Mouse (Mus musculus) intestine, embryonic 14.5 days (tissue): ENCODE results near the gene Col19a1. TPM values are rescaled to one million over a fixed set of nuclear protein-coding genes. Genes with fewer than 3 reads are reported as not detected.

ENCODE experiments used
- ATAC-seq: fragments of 200-750 bp; cut with Nextera tagmentation; replicated peaks from 2 replicates; pipeline ENCODE4 v1.8.0; 2017; ENCODE audit warnings: low read depth, moderate number of reproducible peaks, moderate TSS enrichment, moderate library complexity; ENCODE audit not compliant: low FRiP score, low TSS enrichment
- DNase-seq: peaks from one replicate; pipeline ENCODE4 v3.0.0-alpha.2; 2018; ENCODE audit warnings: low spot score
- H3K27ac ChIP-seq: fragments of 300-500 bp; sonication (generic); 2 replicates; pipeline ENCODE4 v1.5.1; 2014; ENCODE audit warnings: low read depth, mild to moderate bottlenecking, control low read depth
- H3K27me3 ChIP-seq: fragments of 300-500 bp; sonication (generic); replicated peaks from 2 replicates; pipeline ENCODE4 v1.6.1; 2014; ENCODE audit warnings: low read length, control low read depth; ENCODE audit not compliant: control insufficient read depth, insufficient read depth
- H3K36me3 ChIP-seq: fragments of 300-500 bp; sonication (generic); 2 replicates; pipeline ENCODE4 v1.6.1; 2014; ENCODE audit warnings: low read length, control low read depth; ENCODE audit not compliant: control insufficient read depth, insufficient read depth
- H3K4me1 ChIP-seq: fragments of 300-500 bp; sonication (generic); replicated peaks from 2 replicates; pipeline ENCODE4 v1.6.1; 2014; ENCODE audit warnings: low read length, control low read depth, mixed read lengths; ENCODE audit not compliant: control insufficient read depth, insufficient read depth
- H3K4me2 ChIP-seq: fragments of 300-500 bp; sonication (generic); 2 replicates; pipeline ENCODE4 v1.6.1; 2014; ENCODE audit warnings: low read length
- H3K4me3 ChIP-seq: fragments of 300-500 bp; sonication (generic); 2 replicates; pipeline ENCODE4 v1.5.1; 2014; ENCODE audit warnings: low read depth, low read length, control low read depth, mixed read lengths
- H3K9ac ChIP-seq: fragments of 300-500 bp; sonication (generic); 2 replicates; pipeline ENCODE4 v1.6.1; 2014; ENCODE audit warnings: mild to moderate bottlenecking, low read length
- H3K9me3 ChIP-seq: fragments of 300-500 bp; sonication (generic); 2 replicates; pipeline ENCODE4 v1.6.1; 2016; ENCODE audit warnings: low read length, control low read depth; ENCODE audit not compliant: control insufficient read depth
- WGBS: fragments of 180-500 bp; shearing (Covaris S2); extraction: QIAGEN DNeasy Blood & Tissue Kit; methylation state at CpG from one replicate; pipeline ENCODE4 v1.1.7; 2014; 5-methylcytosine and 5-hydroxymethylcytosine counted together
- polyA plus RNA-seq: library from polyadenylated mRNA; unstranded; fragments of >200 nt; fragmentation: Nextera tagmentation; extraction: Ambion mirVana; gene quantifications from 2 replicates; pipeline ENCODE4 v1.2.1, GENCODE M21; 2014

Gene Col19a1
- polyA plus RNA-seq, 1 experiment from 2014 or later, result 0.73 TPM

GRCm38 (mm10) chr1:24452159-24452558, 135.1 kb downstream of the Col19a1 start:
- WGBS, result 52% methylated on average over 7 of the region's 7 CpGs
- Histone ChIP-seq H3K4me1 (peaks cover 3% of the 10 kb centered on the region; the same call in 1 of the 2 replicates), H3K27me3 (no peaks in the 10 kb centered on the region), H3K27ac (peak overlapping the region; percentile 88), H3K36me3 (no peaks in the 10 kb centered on the region), H3K4me2 (peak overlapping the region; percentile 16; the same call in 1 of the 2 replicates), H3K4me3 (no peak overlapping the region), H3K9me3 (no peaks in the 10 kb centered on the region), H3K9ac (no peak overlapping the region)
- ATAC-seq, result no peak
- DNase-seq, result no peak

- DNase-seq (no peak), ATAC-seq (no peak)
- Histone ChIP-seq H3K9me3 (no peaks in the 10 kb centered on the region), H3K4me3 (no peak overlapping the region), H3K4me2 (no peak overlapping the region), H3K9ac (no peak overlapping the region), H3K36me3 (no peaks in the 10 kb centered on the region), H3K27me3 (no peaks in the 10 kb centered on the region), H3K27ac (no peak overlapping the region), H3K4me1 (no peaks in the 10 kb centered on the region)
Measured at GRCm38 (mm10) chr1:24437425-24437824, 149.8 kb downstream of the Col19a1 start.

GRCm38 (mm10) chr1:24428306-24428705, 159.0 kb downstream of the Col19a1 start:
- no peaks in the 10 kb centered on the region for H3K9me3 ChIP-seq
- WGBS, result 84% methylated on average over 5 of the region's 5 CpGs
- ATAC-seq, result no peak
- no peak for DNase-seq
- no peaks in the 10 kb centered on the region for H3K4me1 ChIP-seq
- no peaks in the 10 kb centered on the region for H3K27me3 ChIP-seq
- H3K4me3 ChIP-seq, result no peak overlapping the region
- H3K27ac ChIP-seq, result no peak overlapping the region
- H3K36me3 ChIP-seq, result no peaks in the 10 kb centered on the region
- no peak overlapping the region for H3K4me2 ChIP-seq
- H3K9ac ChIP-seq, result no peak overlapping the region

- Histone ChIP-seq H3K36me3 (no peaks in the 10 kb centered on the region), H3K9ac (no peak overlapping the region), H3K4me1 (no peaks in the 10 kb centered on the region), H3K4me2 (no peak overlapping the region), H3K27ac (no peak overlapping the region), H3K27me3 (no peaks in the 10 kb centered on the region), H3K4me3 (no peak overlapping the region), H3K9me3 (no peaks in the 10 kb centered on the region)
- peak; percentile 59 for DNase-seq
- WGBS, result 13% methylated on average over 8 of the region's 8 CpGs
- peak; percentile 47; the same call in 1 of the 2 replicates for ATAC-seq
Measured at GRCm38 (mm10) chr1:24378125-24378821, 209.0 kb downstream of the Col19a1 start.

GRCm38 (mm10) chr1:24374902-24375301, 212.4 kb downstream of the Col19a1 start:
- H3K4me1 ChIP-seq, result no peaks in the 10 kb centered on the region
- H3K4me3 ChIP-seq, result no peak overlapping the region
- no peaks in the 10 kb centered on the region for H3K27me3 ChIP-seq
- ATAC-seq (no peak), DNase-seq (no peak)
- 41% methylated on average over 2 of the region's 2 CpGs for WGBS
- H3K9ac ChIP-seq, result no peak overlapping the region
- no peak overlapping the region for H3K27ac ChIP-seq
- no peaks in the 10 kb centered on the region for H3K36me3 ChIP-seq
- H3K9me3 ChIP-seq, result no peaks in the 10 kb centered on the region
- H3K4me2 ChIP-seq, result no peak overlapping the region

- H3K4me1 ChIP-seq, result no peaks in the 10 kb centered on the region
- no peak overlapping the region for H3K4me2 ChIP-seq
- H3K9ac ChIP-seq, result no peak overlapping the region
- no peak overlapping the region for H3K4me3 ChIP-seq
- no peaks in the 10 kb centered on the region for H3K27me3 ChIP-seq
- no peak for DNase-seq
- H3K36me3 ChIP-seq, result no peaks in the 10 kb centered on the region
- H3K27ac ChIP-seq, result no peak overlapping the region
- ATAC-seq, result no peak
- 79% methylated on average over 3 of the region's 3 CpGs for WGBS
- H3K9me3 ChIP-seq, result no peaks in the 10 kb centered on the region
Measured at GRCm38 (mm10) chr1:24373671-24374070, 213.6 kb downstream of the Col19a1 start.

- H3K9me3 ChIP-seq, result no peaks in the 10 kb centered on the region
- H3K27ac ChIP-seq, result no peak overlapping the region
- no peaks in the 10 kb centered on the region for H3K36me3 ChIP-seq
- no peak for ATAC-seq
- no peak overlapping the region for H3K4me2 ChIP-seq
- no peak for DNase-seq
- H3K27me3 ChIP-seq, result no peaks in the 10 kb centered on the region
- H3K4me3 ChIP-seq, result no peak overlapping the region
- H3K4me1 ChIP-seq, result no peaks in the 10 kb centered on the region
- no peak overlapping the region for H3K9ac ChIP-seq
- WGBS, result 63% methylated on average over 4 of the region's 4 CpGs
Measured at GRCm38 (mm10) chr1:24372471-24373258, 214.6 kb downstream of the Col19a1 start.

GRCm38 (mm10) chr1:24367570-24368517, 219.4 kb downstream of the Col19a1 start:
- Histone ChIP-seq H3K9me3 (no peaks in the 10 kb centered on the region), H3K27me3 (no peaks in the 10 kb centered on the region), H3K9ac (no peak overlapping the region), H3K36me3 (no peaks in the 10 kb centered on the region), H3K27ac (no peak overlapping the region), H3K4me1 (no peaks in the 10 kb centered on the region), H3K4me2 (no peak overlapping the region), H3K4me3 (no peak overlapping the region)
- ATAC-seq (no peak), DNase-seq (peak; percentile 77)
- 49% methylated on average over 19 of the region's 19 CpGs for WGBS
